Mouse (Mus musculus): ENCODE results near the gene Cyfip1.

GRCm38 (mm10) chr7:55824468-55824867 is 17.1 kb upstream of the Cyfip1 start:
- TF ChIP-seq CTCF (IDR thresholded peaks at IDR 0.05; ENCODE audit: low read depth) (peak; percentile 30; the same call in 1 of the 2 replicates), EP300 (optimal IDR thresholded peaks at IDR 0.05) (no peak)

Data from stomach, postnatal 0 days (tissue).